Mouse (Mus musculus): ENCODE data around the gene Slc27a2. TPM values are rescaled to one million over a fixed set of nuclear protein-coding genes. Genes with fewer than 3 reads are reported as not detected.
A peak's percentile ranks its signal among the peaks of the same experiment; 100 is the strongest.

Slc27a2 gene
- polyA plus RNA-seq, 1 experiment from 2014 or later = 80.9 TPM

DNA sequence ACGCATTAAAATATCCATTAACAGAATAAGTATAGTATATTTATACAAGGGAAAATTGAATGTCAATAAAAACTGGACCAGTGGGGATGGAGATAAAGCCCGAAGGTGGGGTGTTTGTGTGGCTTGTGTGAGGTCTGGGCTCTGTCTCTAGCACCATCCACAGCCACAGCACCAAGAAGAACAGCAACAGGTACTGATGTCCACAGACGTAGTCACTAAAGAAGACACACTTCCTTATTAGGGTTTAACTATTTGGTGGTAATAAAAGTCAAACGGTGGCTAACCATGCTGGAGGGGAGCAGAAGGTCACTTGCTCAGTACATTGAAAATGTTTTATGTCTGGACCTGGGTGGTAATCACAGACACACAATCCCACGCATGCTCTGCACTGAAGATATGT is 25.2 kb downstream of the Slc27a2 start:
- Histone ChIP-seq H3K4me3 (ENCODE audit: low read length) (no peak overlapping the region), H3K27me3 (ENCODE audit: insufficient read depth, low read length) (no peaks in the 10 kb centered on the region), H3K9me3 (ENCODE audit: low read length) (no peaks in the 10 kb centered on the region), H3K36me3 (ENCODE audit: insufficient read depth, low read length) (no peaks in the 10 kb centered on the region), H3K9ac (replicated peaks; ENCODE audit: low read length) (no peak overlapping the region), H3K4me2 (replicated peaks; ENCODE audit: low read depth, low read length) (no peak overlapping the region), H3K27ac (ENCODE audit: low read length) (no peak overlapping the region), H3K4me1 (ENCODE audit: insufficient read depth, low read length) (no peaks in the 10 kb centered on the region)
- WGBS = 64% methylated on average over 5 of the region's 5 CpGs
- ATAC-seq (ENCODE audit: low FRiP score, low TSS enrichment) = no peak

DNA sequence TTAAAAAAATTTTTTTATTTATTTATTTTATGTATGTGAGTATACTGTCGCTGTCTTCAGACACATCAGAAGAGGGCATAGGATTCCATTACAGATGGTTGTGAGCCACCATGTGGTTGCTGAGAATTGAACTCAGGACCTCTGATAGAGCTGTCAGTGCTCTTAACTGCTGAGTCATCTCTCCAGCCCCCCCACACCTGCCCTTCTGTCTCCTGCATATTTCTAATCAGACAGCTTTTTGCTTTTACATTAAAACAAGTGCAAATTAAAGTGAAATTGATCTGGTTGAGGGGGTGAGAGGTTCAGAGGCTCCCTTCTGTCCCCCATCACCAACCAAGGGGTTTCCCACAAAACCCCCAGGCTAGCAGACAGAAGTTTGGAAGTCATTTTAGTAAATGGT is 27.1 kb downstream of the Slc27a2 start:
- Histone ChIP-seq H3K9me3 (ENCODE audit: low read length) (no peaks in the 10 kb centered on the region), H3K4me3 (ENCODE audit: low read length) (no peak overlapping the region), H3K4me2 (replicated peaks; ENCODE audit: low read depth, low read length) (no peak overlapping the region), H3K9ac (replicated peaks; ENCODE audit: low read length) (no peak overlapping the region), H3K36me3 (ENCODE audit: insufficient read depth, low read length) (no peaks in the 10 kb centered on the region), H3K27me3 (ENCODE audit: insufficient read depth, low read length) (no peaks in the 10 kb centered on the region), H3K4me1 (ENCODE audit: insufficient read depth, low read length) (no peaks in the 10 kb centered on the region), H3K27ac (ENCODE audit: low read length) (no peak overlapping the region)
- 94% methylated on average over 1 of the region's 1 CpGs for WGBS
- ATAC-seq (ENCODE audit: low FRiP score, low TSS enrichment) = no peak

DNA sequence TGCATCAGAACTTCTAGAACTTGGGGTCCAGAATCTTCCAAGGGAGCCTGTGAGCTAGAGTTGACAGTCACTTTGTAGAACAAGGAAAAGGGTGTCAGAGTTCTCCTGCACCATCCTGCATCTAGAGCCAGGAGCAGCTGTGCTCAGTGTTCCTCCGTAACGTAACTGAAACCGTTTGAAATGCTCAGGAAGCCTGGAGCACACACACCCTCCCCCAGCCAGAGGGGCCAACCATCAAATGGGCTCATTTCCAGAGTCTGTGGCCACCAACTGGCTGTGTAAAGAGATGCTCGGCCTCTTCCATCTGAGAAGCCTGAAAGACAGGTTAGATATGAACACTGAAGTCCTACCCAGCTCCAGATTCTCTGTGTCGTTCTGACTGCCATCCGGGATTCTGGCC is 31.8 kb downstream of the Slc27a2 start:
- Histone ChIP-seq H3K4me1 (ENCODE audit: insufficient read depth, low read length) (no peaks in the 10 kb centered on the region), H3K4me2 (replicated peaks; ENCODE audit: low read depth, low read length) (no peak overlapping the region), H3K9ac (replicated peaks; ENCODE audit: low read length) (no peak overlapping the region), H3K27ac (ENCODE audit: low read length) (no peak overlapping the region), H3K27me3 (ENCODE audit: insufficient read depth, low read length) (no peaks in the 10 kb centered on the region), H3K36me3 (ENCODE audit: insufficient read depth, low read length) (no peaks in the 10 kb centered on the region), H3K4me3 (ENCODE audit: low read length) (no peak overlapping the region), H3K9me3 (ENCODE audit: low read length) (no peaks in the 10 kb centered on the region)
- WGBS = 51% methylated on average over 6 of the region's 6 CpGs
- no peak for ATAC-seq (ENCODE audit: low FRiP score, low TSS enrichment)

GRCm38 (mm10) chr2:126584621-126585369 is 32.6 kb downstream of the Slc27a2 start:
- no peaks in the 10 kb centered on the region for H3K27me3 ChIP-seq (ENCODE audit: insufficient read depth, low read length)
- no peaks in the 10 kb centered on the region for H3K9me3 ChIP-seq (ENCODE audit: low read length)
- no peak overlapping the region for H3K9ac ChIP-seq (replicated peaks; ENCODE audit: low read length)
- no peak overlapping the region for H3K4me2 ChIP-seq (replicated peaks; ENCODE audit: low read depth, low read length)
- 80% methylated on average over 8 of the region's 8 CpGs for WGBS
- no peak for ATAC-seq (ENCODE audit: low FRiP score, low TSS enrichment)
- no peak overlapping the region for H3K27ac ChIP-seq (ENCODE audit: low read length)
- H3K4me3 ChIP-seq (ENCODE audit: low read length) = no peak overlapping the region
- no peaks in the 10 kb centered on the region for H3K4me1 ChIP-seq (ENCODE audit: insufficient read depth, low read length)
- H3K36me3 ChIP-seq (ENCODE audit: insufficient read depth, low read length) = no peaks in the 10 kb centered on the region

- no peaks in the 10 kb centered on the region for H3K27me3 ChIP-seq (ENCODE audit: insufficient read depth, low read length)
- no peaks in the 10 kb centered on the region for H3K36me3 ChIP-seq (ENCODE audit: insufficient read depth, low read length)
- H3K4me2 ChIP-seq (replicated peaks; ENCODE audit: low read depth, low read length) = no peak overlapping the region
- no peaks in the 10 kb centered on the region for H3K4me1 ChIP-seq (ENCODE audit: insufficient read depth, low read length)
- H3K9ac ChIP-seq (replicated peaks; ENCODE audit: low read length) = no peak overlapping the region
- ATAC-seq (ENCODE audit: low FRiP score, low TSS enrichment) = no peak
- 80% methylated on average over 3 of the region's 3 CpGs for WGBS
- no peak overlapping the region for H3K4me3 ChIP-seq (ENCODE audit: low read length)
- H3K27ac ChIP-seq (ENCODE audit: low read length) = no peak overlapping the region
- no peaks in the 10 kb centered on the region for H3K9me3 ChIP-seq (ENCODE audit: low read length)
Measured at GRCm38 (mm10) chr2:126587468-126587867, 35.3 kb downstream of the Slc27a2 start.

- ATAC-seq (ENCODE audit: low FRiP score, low TSS enrichment) = no peak
- Histone ChIP-seq H3K9me3 (ENCODE audit: low read length) (no peaks in the 10 kb centered on the region), H3K9ac (replicated peaks; ENCODE audit: low read length) (no peak overlapping the region), H3K4me2 (replicated peaks; ENCODE audit: low read depth, low read length) (no peak overlapping the region), H3K27ac (ENCODE audit: low read length) (no peak overlapping the region), H3K36me3 (ENCODE audit: insufficient read depth, low read length) (no peaks in the 10 kb centered on the region), H3K4me1 (ENCODE audit: insufficient read depth, low read length) (peaks cover 8% of the 10 kb centered on the region), H3K4me3 (ENCODE audit: low read length) (no peak overlapping the region), H3K27me3 (ENCODE audit: insufficient read depth, low read length) (no peaks in the 10 kb centered on the region)
- 92% methylated on average over 4 of the region's 4 CpGs for WGBS
Measured at GRCm38 (mm10) chr2:126591304-126591703, 39.1 kb downstream of the Slc27a2 start.

DNA sequence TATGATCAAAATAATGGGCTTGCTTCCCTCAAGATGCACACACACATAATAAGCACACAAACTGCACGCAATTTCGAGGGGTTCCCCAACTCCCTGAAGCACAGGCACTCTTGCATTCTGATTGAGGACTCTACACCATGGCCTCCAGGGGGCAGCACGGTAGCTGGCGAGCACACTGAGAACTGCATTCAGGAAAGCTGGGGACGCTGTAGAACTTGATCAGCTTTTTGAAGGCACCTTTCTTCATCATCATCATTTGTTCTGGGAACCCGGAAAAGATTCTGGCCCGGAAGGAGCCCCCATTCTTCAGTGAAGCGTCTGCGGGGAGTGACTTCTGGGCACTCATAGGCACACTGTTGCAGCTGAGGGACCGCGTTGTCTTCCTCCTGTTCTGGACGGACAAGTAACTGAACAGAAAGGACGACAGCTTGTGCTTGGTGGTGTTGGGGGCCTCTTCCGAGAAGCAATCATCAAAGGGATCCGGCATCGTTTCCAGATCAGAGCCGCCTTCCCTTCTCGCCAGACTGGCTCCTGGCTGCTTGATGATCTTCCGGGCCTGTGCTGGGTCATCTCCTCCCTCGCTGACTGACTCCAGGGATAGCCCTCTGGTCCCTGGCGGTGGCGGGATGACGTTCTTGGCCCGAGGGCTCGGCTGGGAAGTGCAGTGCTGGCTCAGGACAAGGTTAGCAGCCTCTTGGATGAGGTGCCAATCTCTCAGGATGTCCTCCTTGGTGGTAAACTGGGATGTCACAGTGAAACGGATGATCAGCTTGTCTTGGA is 41.8 kb downstream of the Slc27a2 start:
- Histone ChIP-seq H3K27me3 (ENCODE audit: insufficient read depth, low read length) (no peaks in the 10 kb centered on the region), H3K27ac (ENCODE audit: low read length) (no peak overlapping the region), H3K9me3 (ENCODE audit: low read length) (no peaks in the 10 kb centered on the region), H3K4me3 (ENCODE audit: low read length) (peak overlapping the region; percentile 43), H3K36me3 (ENCODE audit: insufficient read depth, low read length) (no peaks in the 10 kb centered on the region), H3K4me1 (ENCODE audit: insufficient read depth, low read length) (peaks cover 8% of the 10 kb centered on the region), H3K4me2 (replicated peaks; ENCODE audit: low read depth, low read length) (peak overlapping the region; percentile 70), H3K9ac (replicated peaks; ENCODE audit: low read length) (peak overlapping the region; percentile 53)
- 18% methylated on average over 26 of the region's 26 CpGs for WGBS
- peak; percentile 41; the same call in 1 of the 2 replicates for ATAC-seq (ENCODE audit: low FRiP score, low TSS enrichment)

GRCm38 (mm10) chr2:126596347-126597072 is 44.3 kb downstream of the Slc27a2 start:
- Histone ChIP-seq H3K27me3 (ENCODE audit: insufficient read depth, low read length) (no peaks in the 10 kb centered on the region), H3K27ac (ENCODE audit: low read length) (no peak overlapping the region), H3K9me3 (ENCODE audit: low read length) (no peaks in the 10 kb centered on the region), H3K4me3 (ENCODE audit: low read length) (no peak overlapping the region), H3K4me2 (replicated peaks; ENCODE audit: low read depth, low read length) (no peak overlapping the region), H3K9ac (replicated peaks; ENCODE audit: low read length) (no peak overlapping the region), H3K4me1 (ENCODE audit: insufficient read depth, low read length) (peaks cover 8% of the 10 kb centered on the region), H3K36me3 (ENCODE audit: insufficient read depth, low read length) (no peaks in the 10 kb centered on the region)
- 90% methylated on average over 7 of the region's 7 CpGs for WGBS
- no peak for ATAC-seq (ENCODE audit: low FRiP score, low TSS enrichment)

DNA sequence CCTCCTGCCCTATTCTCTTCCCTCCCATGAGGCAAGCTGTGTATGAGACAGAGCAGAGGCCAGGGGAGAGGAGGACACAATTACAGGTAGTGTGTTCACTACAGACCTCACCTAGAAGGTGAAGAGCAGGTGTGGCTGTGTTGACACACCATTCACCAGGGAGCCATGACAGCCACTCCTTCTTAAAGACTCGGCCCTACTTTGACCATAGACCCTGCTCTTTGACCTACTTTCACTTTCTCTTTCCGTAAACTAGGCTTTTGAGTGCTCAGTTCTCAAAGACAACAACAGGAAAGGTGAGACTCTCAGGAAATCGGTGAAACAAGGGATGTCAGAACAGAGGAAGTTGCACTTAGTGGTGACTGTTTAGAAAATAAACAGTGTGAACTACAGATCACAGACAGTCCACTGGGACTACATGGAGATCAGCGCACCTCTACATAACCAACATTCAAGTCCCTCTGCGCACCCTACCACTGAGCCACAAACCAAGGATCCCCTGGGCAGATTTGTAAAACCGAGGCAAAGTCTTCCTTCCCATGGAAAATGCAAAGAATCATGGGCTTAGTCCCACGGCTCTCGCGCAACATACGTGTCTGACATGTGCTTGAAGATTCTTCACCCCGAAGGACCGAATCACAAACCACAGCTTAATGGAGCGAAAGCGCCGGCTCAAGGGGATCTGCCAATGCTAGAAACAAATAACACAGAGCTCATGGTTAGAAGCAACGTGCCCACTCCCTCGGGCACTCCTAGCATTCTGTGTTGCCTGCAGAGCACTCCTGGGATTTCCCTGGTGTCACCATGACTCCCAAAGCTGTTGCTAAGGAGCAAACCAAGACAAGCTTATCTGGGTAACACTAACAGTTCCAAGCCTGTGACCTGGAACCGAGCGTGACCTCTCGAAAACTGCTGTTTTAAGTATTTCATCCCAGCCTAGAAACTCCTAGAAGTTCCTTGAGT is 45.4 kb downstream of the Slc27a2 start:
- H3K4me3 ChIP-seq (ENCODE audit: low read length) = no peak overlapping the region
- H3K36me3 ChIP-seq (ENCODE audit: insufficient read depth, low read length) = no peaks in the 10 kb centered on the region
- peaks cover 8% of the 10 kb centered on the region for H3K4me1 ChIP-seq (ENCODE audit: insufficient read depth, low read length)
- H3K27me3 ChIP-seq (ENCODE audit: insufficient read depth, low read length) = no peaks in the 10 kb centered on the region
- no peak overlapping the region for H3K27ac ChIP-seq (ENCODE audit: low read length)
- H3K4me2 ChIP-seq (replicated peaks; ENCODE audit: low read depth, low read length) = no peak overlapping the region
- ATAC-seq (ENCODE audit: low FRiP score, low TSS enrichment) = no peak
- no peaks in the 10 kb centered on the region for H3K9me3 ChIP-seq (ENCODE audit: low read length)
- 72% methylated on average over 20 of the region's 20 CpGs for WGBS
- no peak overlapping the region for H3K9ac ChIP-seq (replicated peaks; ENCODE audit: low read length)

Measured in kidney, embryonic 16.5 days (tissue).